Mouse (Mus musculus): Measurements from ENCODE around the gene Lamb1. TPM values are rescaled to one million over a fixed set of nuclear protein-coding genes. Genes with fewer than 3 reads are reported as not detected.

Gene Lamb1
- polyA plus RNA-seq, 1 experiment from 2014 or later, result 17.8 TPM

GRCm38 (mm10) chr12:31263921-31264320, 1.1 kb upstream of the Lamb1 start:
- no peak overlapping the region for H3K27ac ChIP-seq (replicated peaks)
- WGBS, result 34% methylated on average over 7 of the region's 7 CpGs
- no peak for DNase-seq (ENCODE audit: low spot score)
- H3K27me3 ChIP-seq (ENCODE audit: low read depth, poor library complexity, severe bottlenecking), result peaks cover 72% of the 10 kb centered on the region
- H3K36me3 ChIP-seq, result no peaks in the 10 kb centered on the region
- peaks cover 25% of the 10 kb centered on the region for H3K4me1 ChIP-seq
- no peak overlapping the region for H3K4me3 ChIP-seq
- no peaks in the 10 kb centered on the region for H3K9me3 ChIP-seq (replicated peaks)

GRCm38 (mm10) chr12:31265722-31266431, 843 bp downstream of the Lamb1 start:
- under 1% methylated on average over 50 of the region's 50 CpGs for WGBS
- H3K27me3 ChIP-seq (ENCODE audit: low read depth, poor library complexity, severe bottlenecking), result peaks cover 77% of the 10 kb centered on the region
- peaks cover 35% of the 10 kb centered on the region for H3K4me1 ChIP-seq
- no peaks in the 10 kb centered on the region for H3K9me3 ChIP-seq (replicated peaks)
- H3K4me3 ChIP-seq, result peak overlapping the region; percentile 60
- DNase-seq (ENCODE audit: low spot score), result peak; percentile 45
- H3K36me3 ChIP-seq, result no peaks in the 10 kb centered on the region
- peak overlapping the region; percentile 46; the same call in 1 of the 2 replicates for H3K27ac ChIP-seq (replicated peaks)

GRCm38 (mm10) chr12:31266686-31267085, 1.7 kb downstream of the Lamb1 start:
- Histone ChIP-seq H3K4me3 (peak overlapping the region; percentile 60), H3K9me3 (replicated peaks) (no peaks in the 10 kb centered on the region), H3K27me3 (ENCODE audit: low read depth, poor library complexity, severe bottlenecking) (peaks cover 77% of the 10 kb centered on the region), H3K27ac (replicated peaks) (no peak overlapping the region), H3K36me3 (no peaks in the 10 kb centered on the region), H3K4me1 (peaks cover 42% of the 10 kb centered on the region)
- DNase-seq (ENCODE audit: low spot score), result no peak
- WGBS, result 2% methylated on average over 15 of the region's 15 CpGs

GRCm38 (mm10) chr12:31267363-31267762, 2.3 kb downstream of the Lamb1 start:
- Histone ChIP-seq H3K27ac (replicated peaks) (no peak overlapping the region), H3K36me3 (no peaks in the 10 kb centered on the region), H3K27me3 (ENCODE audit: low read depth, poor library complexity, severe bottlenecking) (peaks cover 71% of the 10 kb centered on the region), H3K4me3 (no peak overlapping the region), H3K9me3 (replicated peaks) (no peaks in the 10 kb centered on the region), H3K4me1 (peaks cover 49% of the 10 kb centered on the region)
- no peak for DNase-seq (ENCODE audit: low spot score)
- 66% methylated on average over 4 of the region's 4 CpGs for WGBS

- Histone ChIP-seq H3K4me1 (peaks cover 53% of the 10 kb centered on the region), H3K27me3 (ENCODE audit: low read depth, poor library complexity, severe bottlenecking) (peaks cover 62% of the 10 kb centered on the region)
- no peak for DNase-seq (ENCODE audit: low spot score)
Measured at GRCm38 (mm10) chr12:31268315-31268714, 3.3 kb downstream of the Lamb1 start.

GRCm38 (mm10) chr12:31269020-31269597, 4.1 kb downstream of the Lamb1 start:
- peaks cover 54% of the 10 kb centered on the region for H3K27me3 ChIP-seq (ENCODE audit: low read depth, poor library complexity, severe bottlenecking)
- H3K27ac ChIP-seq (replicated peaks), result no peak overlapping the region
- 71% methylated on average over 12 of the region's 12 CpGs for WGBS
- H3K4me3 ChIP-seq, result no peak overlapping the region
- H3K4me1 ChIP-seq, result peaks cover 53% of the 10 kb centered on the region
- no peaks in the 10 kb centered on the region for H3K9me3 ChIP-seq (replicated peaks)
- DNase-seq (ENCODE audit: low spot score), result no peak
- H3K36me3 ChIP-seq, result peaks cover 4% of the 10 kb centered on the region; the same call in 1 of the 2 replicates

More at GRCm38 (mm10) chr12:31268315-31268714, 3.3 kb downstream of the Lamb1 start:
- H3K4me3 ChIP-seq, result no peak overlapping the region
- 65% methylated on average over 3 of the region's 3 CpGs for WGBS
- no peak overlapping the region for H3K27ac ChIP-seq (replicated peaks)
- H3K9me3 ChIP-seq (replicated peaks), result no peaks in the 10 kb centered on the region
- no peaks in the 10 kb centered on the region for H3K36me3 ChIP-seq

- Histone ChIP-seq H3K4me1 (peaks cover 45% of the 10 kb centered on the region), H3K9me3 (replicated peaks) (no peaks in the 10 kb centered on the region), H3K27me3 (ENCODE audit: low read depth, poor library complexity, severe bottlenecking) (peaks cover 41% of the 10 kb centered on the region), H3K4me3 (no peak overlapping the region), H3K36me3 (peaks cover 4% of the 10 kb centered on the region; the same call in 1 of the 2 replicates), H3K27ac (replicated peaks) (no peak overlapping the region)
- 87% methylated on average over 10 of the region's 10 CpGs for WGBS
- no peak for DNase-seq (ENCODE audit: low spot score)
Measured at GRCm38 (mm10) chr12:31270361-31270760, 5.3 kb downstream of the Lamb1 start.

GRCm38 (mm10) chr12:31270776-31271175, 5.7 kb downstream of the Lamb1 start:
- Histone ChIP-seq H3K36me3 (peaks cover 4% of the 10 kb centered on the region; the same call in 1 of the 2 replicates), H3K9me3 (replicated peaks) (no peaks in the 10 kb centered on the region), H3K4me3 (no peak overlapping the region), H3K27me3 (ENCODE audit: low read depth, poor library complexity, severe bottlenecking) (peaks cover 37% of the 10 kb centered on the region), H3K4me1 (peaks cover 41% of the 10 kb centered on the region), H3K27ac (replicated peaks) (no peak overlapping the region)
- DNase-seq (ENCODE audit: low spot score), result no peak
- 68% methylated on average over 5 of the region's 5 CpGs for WGBS

GRCm38 (mm10) chr12:31271361-31272011, 6.5 kb downstream of the Lamb1 start:
- WGBS, result 53% methylated on average over 16 of the region's 16 CpGs
- Histone ChIP-seq H3K27ac (replicated peaks) (no peak overlapping the region; the same call in 1 of the 2 replicates), H3K36me3 (peaks cover 4% of the 10 kb centered on the region; the same call in 1 of the 2 replicates), H3K9me3 (replicated peaks) (no peaks in the 10 kb centered on the region), H3K4me1 (peaks cover 33% of the 10 kb centered on the region), H3K4me3 (no peak overlapping the region), H3K27me3 (ENCODE audit: low read depth, poor library complexity, severe bottlenecking) (peaks cover 30% of the 10 kb centered on the region)
- peak; percentile 44 for DNase-seq (ENCODE audit: low spot score)

GRCm38 (mm10) chr12:31272012-31272735, 7.1 kb downstream of the Lamb1 start:
- no peak overlapping the region; the same call in 1 of the 2 replicates for H3K27ac ChIP-seq (replicated peaks)
- DNase-seq (ENCODE audit: low spot score), result no peak
- H3K27me3 ChIP-seq (ENCODE audit: low read depth, poor library complexity, severe bottlenecking), result peaks cover 23% of the 10 kb centered on the region
- no peaks in the 10 kb centered on the region for H3K9me3 ChIP-seq (replicated peaks)
- peaks cover 28% of the 10 kb centered on the region for H3K4me1 ChIP-seq
- 74% methylated on average over 8 of the region's 8 CpGs for WGBS
- peaks cover 4% of the 10 kb centered on the region; the same call in 1 of the 2 replicates for H3K36me3 ChIP-seq
- H3K4me3 ChIP-seq, result no peak overlapping the region

- H3K9me3 ChIP-seq (replicated peaks), result no peaks in the 10 kb centered on the region
- no peak overlapping the region for H3K27ac ChIP-seq (replicated peaks)
- H3K27me3 ChIP-seq (ENCODE audit: low read depth, poor library complexity, severe bottlenecking), result peaks cover 16% of the 10 kb centered on the region
- H3K4me1 ChIP-seq, result peaks cover 28% of the 10 kb centered on the region
- H3K36me3 ChIP-seq, result peaks cover 4% of the 10 kb centered on the region; the same call in 1 of the 2 replicates
- 77% methylated on average over 2 of the region's 2 CpGs for WGBS
- no peak overlapping the region for H3K4me3 ChIP-seq
- no peak for DNase-seq (ENCODE audit: low spot score)
Measured at GRCm38 (mm10) chr12:31272846-31273245, 7.8 kb downstream of the Lamb1 start.

GRCm38 (mm10) chr12:31273646-31274045, 8.6 kb downstream of the Lamb1 start:
- Histone ChIP-seq H3K9me3 (replicated peaks) (no peaks in the 10 kb centered on the region), H3K27me3 (ENCODE audit: low read depth, poor library complexity, severe bottlenecking) (peaks cover 8% of the 10 kb centered on the region), H3K4me3 (no peak overlapping the region), H3K36me3 (peaks cover 4% of the 10 kb centered on the region; the same call in 1 of the 2 replicates), H3K27ac (replicated peaks) (no peak overlapping the region), H3K4me1 (peaks cover 28% of the 10 kb centered on the region)
- DNase-seq (ENCODE audit: low spot score), result no peak
- 96% methylated on average over 7 of the region's 7 CpGs for WGBS

Measured in midbrain, embryonic 10.5 days (tissue).